Mouse (Mus musculus) heart, postnatal 0 days (tissue): ENCODE results near the gene Fam120a. TPM values are rescaled to one million over a fixed set of nuclear protein-coding genes. Genes with fewer than 3 reads are reported as not detected.

Experiments
- ATAC-seq: fragments of 200-750 bp; cut with Nextera tagmentation; 2 replicates; pipeline ENCODE4 v1.8.0; 2017; ENCODE audit warnings: low read depth, moderate number of reproducible peaks, moderate library complexity; ENCODE audit not compliant: insufficient read depth
- DNase-seq: peaks from one replicate; pipeline ENCODE4 v3.0.0-alpha.2; 2016; ENCODE audit warnings: low spot score
- H3K27ac ChIP-seq: fragments of 300-500 bp; sonication (generic); 2 replicates; pipeline ENCODE4 v1.5.1; 2014; ENCODE audit warnings: low read depth, mild to moderate bottlenecking
- H3K27me3 ChIP-seq: fragments of 300-500 bp; sonication (generic); 2 replicates; pipeline ENCODE4 v1.6.1; 2014; ENCODE audit warnings: low read length, mixed read lengths; ENCODE audit not compliant: control insufficient read depth, insufficient read depth
- H3K36me3 ChIP-seq: fragments of 300-500 bp; sonication (generic); replicated peaks from 2 replicates; pipeline ENCODE4 v1.6.1; 2014; ENCODE audit warnings: low read length, mixed read lengths; ENCODE audit not compliant: control insufficient read depth, insufficient read depth
- H3K4me1 ChIP-seq: fragments of 300-500 bp; sonication (generic); 2 replicates; pipeline ENCODE4 v1.6.1; 2014; ENCODE audit warnings: antibody characterized with exemption; ENCODE audit not compliant: control insufficient read depth, insufficient read depth
- H3K4me2 ChIP-seq: fragments of 300-500 bp; sonication (generic); 2 replicates; pipeline ENCODE4 v1.6.1; 2014; ENCODE audit warnings: low read depth, mild to moderate bottlenecking, low read length, moderate library complexity
- H3K4me3 ChIP-seq: fragments of 300-500 bp; sonication (generic); 2 replicates; pipeline ENCODE4 v1.5.1; 2014; ENCODE audit warnings: low read depth, low read length
- H3K9ac ChIP-seq: fragments of 300-500 bp; sonication (generic); replicated peaks from 2 replicates; pipeline ENCODE4 v1.6.1; 2014; ENCODE audit warnings: low read depth, low read length, mixed read lengths
- H3K9me3 ChIP-seq: fragments of 300-500 bp; sonication (generic); replicated peaks from 2 replicates; pipeline ENCODE4 v1.6.1; 2016; ENCODE audit warnings: low read length; ENCODE audit not compliant: control insufficient read depth
- CTCF ChIP-seq: IDR thresholded peaks from 2 replicates; pipeline ENCODE4 v1.5.1; 2016; ENCODE audit warnings: antibody characterized with exemption, control low read depth, low read depth
- EP300 ChIP-seq: IDR thresholded peaks from 2 replicates; pipeline ENCODE4 v1.6.1; 2016; ENCODE audit warnings: antibody characterized with exemption, low read depth
- WGBS: fragments of 180-500 bp; shearing (Covaris S2); extraction: QIAGEN DNeasy Blood & Tissue Kit; methylation state at CpG from one replicate; pipeline ENCODE4 v1.1.7; 2014; 5-methylcytosine and 5-hydroxymethylcytosine counted together
- polyA plus RNA-seq: library from polyadenylated mRNA; unstranded; fragments of >200 nt; fragmentation: Nextera tagmentation; extraction: Ambion mirVana; gene quantifications from 2 replicates; pipeline ENCODE4 v1.2.1, GENCODE M21; 2015
- total RNA-seq: library from RNA; depleted of rRNA; stranded (reverse); fragments of >200 nt; gene quantifications from 2 replicates; pipeline ENCODE4 v1.2.3, GENCODE M21; 2014; ENCODE audit warnings: low replicate concordance

Fam120a gene
- total and polyA plus RNA-seq, 2 experiments from 2014 or later, result 13.4 to 112 TPM

GRCm38 (mm10) chr13:48931687-48932086 lies 36.1 kb downstream of the Fam120a start:
- TF ChIP-seq CTCF, result no peak
- TF ChIP-seq EP300, result no peak
- no peak for ATAC-seq
- Histone ChIP-seq H3K36me3 (peaks cover 49% of the 10 kb centered on the region), H3K4me1 (no peaks in the 10 kb centered on the region), H3K27ac (no peak overlapping the region), H3K9me3 (no peaks in the 10 kb centered on the region), H3K4me2 (no peak overlapping the region), H3K27me3 (no peaks in the 10 kb centered on the region), H3K4me3 (no peak overlapping the region), H3K9ac (no peak overlapping the region)
- DNase-seq, result no peak

- Histone ChIP-seq H3K4me1 (peaks cover 2% of the 10 kb centered on the region; the same call in 1 of the 2 replicates), H3K9ac (no peak overlapping the region), H3K36me3 (peaks cover 49% of the 10 kb centered on the region), H3K9me3 (no peaks in the 10 kb centered on the region), H3K27ac (no peak overlapping the region), H3K27me3 (no peaks in the 10 kb centered on the region), H3K4me2 (no peak overlapping the region), H3K4me3 (no peak overlapping the region)
- DNase-seq, result no peak
- TF ChIP-seq CTCF, result no peak
- no peak for TF ChIP-seq EP300
- ATAC-seq, result no peak
- 92% methylated on average over 5 of the region's 5 CpGs for WGBS
Measured at GRCm38 (mm10) chr13:48931232-48931631, 36.6 kb downstream of the Fam120a start.

GRCm38 (mm10) chr13:48929535-48930110 lies 38.2 kb downstream of the Fam120a start:
- TF ChIP-seq CTCF (no peak), EP300 (no peak)
- ATAC-seq (no peak), DNase-seq (no peak)
- Histone ChIP-seq H3K4me3 (no peak overlapping the region), H3K27ac (no peak overlapping the region), H3K9ac (no peak overlapping the region), H3K4me2 (no peak overlapping the region), H3K36me3 (peaks cover 49% of the 10 kb centered on the region), H3K4me1 (peaks cover 6% of the 10 kb centered on the region; the same call in 1 of the 2 replicates), H3K9me3 (no peaks in the 10 kb centered on the region), H3K27me3 (no peaks in the 10 kb centered on the region)
- 76% methylated on average over 3 of the region's 3 CpGs for WGBS

- Histone ChIP-seq H3K27me3 (no peaks in the 10 kb centered on the region), H3K4me3 (no peak overlapping the region), H3K4me2 (no peak overlapping the region), H3K4me1 (peaks cover 6% of the 10 kb centered on the region; the same call in 1 of the 2 replicates), H3K9ac (no peak overlapping the region), H3K36me3 (peaks cover 47% of the 10 kb centered on the region), H3K9me3 (no peaks in the 10 kb centered on the region), H3K27ac (no peak overlapping the region)
- DNase-seq, result no peak
- WGBS, result 85% methylated on average over 2 of the region's 2 CpGs
- ATAC-seq, result no peak
- TF ChIP-seq CTCF, result no peak
- TF ChIP-seq EP300, result no peak
Measured at GRCm38 (mm10) chr13:48927609-48928008, 40.2 kb downstream of the Fam120a start.

- Histone ChIP-seq H3K4me3 (no peak overlapping the region), H3K4me1 (peaks cover 8% of the 10 kb centered on the region), H3K9me3 (no peaks in the 10 kb centered on the region), H3K27me3 (no peaks in the 10 kb centered on the region), H3K4me2 (no peak overlapping the region), H3K27ac (no peak overlapping the region), H3K36me3 (peaks cover 48% of the 10 kb centered on the region), H3K9ac (no peak overlapping the region)
- TF ChIP-seq EP300 (no peak), CTCF (no peak)
- ATAC-seq (no peak), DNase-seq (no peak)
- 77% methylated on average over 2 of the region's 2 CpGs for WGBS
Measured at GRCm38 (mm10) chr13:48922712-48923111, 45.1 kb downstream of the Fam120a start.

GRCm38 (mm10) chr13:48921256-48921655 lies 46.6 kb downstream of the Fam120a start:
- Histone ChIP-seq H3K27ac (no peak overlapping the region), H3K9me3 (no peaks in the 10 kb centered on the region), H3K36me3 (peaks cover 51% of the 10 kb centered on the region), H3K4me1 (peaks cover 16% of the 10 kb centered on the region), H3K4me2 (no peak overlapping the region), H3K9ac (no peak overlapping the region), H3K4me3 (no peak overlapping the region), H3K27me3 (no peaks in the 10 kb centered on the region)
- DNase-seq (no peak), ATAC-seq (no peak)
- WGBS, result 53% methylated on average over 1 of the region's 1 CpGs
- TF ChIP-seq EP300, result no peak
- no peak for TF ChIP-seq CTCF
